Mouse (Mus musculus) liver, embryonic 14.5 days (tissue): ENCODE results near the gene Zap70.

Source experiments
- CTCF ChIP-seq: IDR thresholded peaks from 2 replicates; pipeline ENCODE4 v1.5.1; 2016; ENCODE audit warnings: antibody characterized with exemption, low read depth, control low read depth
- EP300 ChIP-seq: IDR thresholded peaks from 2 replicates; pipeline ENCODE4 v1.6.1; 2016; ENCODE audit warnings: antibody characterized with exemption, low read depth

GRCm38 (mm10) chr1:36743046-36743445, 18.6 kb upstream of the Zap70 start:
- TF ChIP-seq CTCF (no peak), EP300 (no peak)
